Mouse (Mus musculus): ENCODE measurements around the gene Scel.
"Not testable (repeated sequence)": the region's sequence is repeated elsewhere in the genome, so short reads cannot be mapped to it uniquely, and the experiment has no call there.

The Scel gene

GRCm38 (mm10) chr14:103512802-103513472 lies at the start of gene Scel:
Gene Scel (plus strand): TSS chr14:103513342.
- no peak for DNase-seq (ENCODE audit: low spot score)

DNA sequence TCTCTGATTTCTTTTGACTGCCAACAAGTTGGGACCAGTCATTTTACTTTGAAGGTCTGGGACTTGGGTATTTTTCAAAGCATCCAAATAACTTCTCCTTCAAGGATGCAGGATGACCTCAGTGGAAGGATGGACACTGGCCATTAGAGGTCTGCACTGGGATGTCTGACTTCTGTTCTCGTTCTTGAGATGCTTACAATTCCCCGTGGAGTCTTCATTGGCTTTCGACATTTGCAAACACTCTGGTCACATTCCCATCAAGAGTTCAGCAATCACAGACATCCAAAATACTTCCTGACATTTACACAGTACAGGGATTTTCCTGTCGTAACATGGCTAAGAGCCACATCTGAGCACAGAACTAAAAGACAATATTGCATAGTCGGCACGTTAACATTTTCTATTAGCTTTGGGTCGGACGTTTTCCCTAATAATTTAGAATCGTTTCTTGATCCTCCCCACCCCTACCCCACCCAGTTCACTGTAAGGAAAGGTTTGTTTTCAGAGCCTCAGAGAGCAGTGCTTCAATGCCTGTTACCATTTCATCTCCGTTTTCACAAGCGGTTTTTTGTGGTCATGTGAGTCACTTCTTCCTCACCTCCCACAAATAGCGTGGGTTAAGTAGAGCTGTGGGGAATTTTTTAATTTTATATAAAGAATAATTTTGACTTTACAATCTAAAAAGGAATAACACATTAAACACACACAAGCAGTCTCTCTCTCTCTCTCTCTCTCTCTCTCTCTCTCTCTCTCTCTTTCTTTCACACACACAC lies 44.3 kb upstream of the Scel start:
- no peak for DNase-seq (ENCODE audit: low spot score)

GRCm38 (mm10) chr14:103469464-103470015 lies 43.6 kb upstream of the Scel start:
- DNase-seq (ENCODE audit: low spot score): no peak

DNA sequence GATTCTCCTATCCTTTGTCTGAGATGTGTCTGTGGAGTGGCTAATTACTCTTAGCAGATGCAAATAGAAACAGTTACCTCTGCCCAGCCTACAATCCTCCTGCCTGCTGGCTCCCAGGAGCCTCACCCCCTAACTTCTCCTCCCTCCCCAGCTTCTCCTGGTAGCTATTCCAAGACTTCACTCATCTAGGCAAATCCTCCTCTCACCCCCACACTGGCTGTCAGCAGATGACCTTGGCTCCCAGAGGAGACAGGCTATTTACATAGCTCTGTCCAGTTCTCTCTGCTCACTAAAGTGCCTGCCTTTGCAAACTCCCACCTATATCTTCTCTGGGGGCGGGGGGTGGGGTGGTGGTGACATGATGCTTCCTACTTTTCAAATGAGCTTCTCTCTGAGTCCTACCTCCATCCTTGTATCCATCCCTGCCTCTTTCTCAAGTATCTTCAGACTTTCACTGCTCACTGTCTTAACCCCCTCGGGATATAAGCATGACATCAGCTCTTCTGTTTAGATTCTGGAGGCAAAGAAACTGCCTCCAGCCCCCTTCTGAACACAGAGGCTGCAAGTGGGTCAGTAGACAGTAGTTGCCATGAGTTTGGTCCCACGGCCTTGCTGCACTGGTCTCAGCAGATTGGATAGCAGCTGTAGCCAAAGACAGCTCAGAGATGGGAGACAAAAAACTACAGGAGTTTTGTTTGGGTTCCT lies 41.9 kb upstream of the Scel start:
- DNase-seq (ENCODE audit: low spot score): no peak

GRCm38 (mm10) chr14:103471806-103472553 lies 41.2 kb upstream of the Scel start:
- DNase-seq (ENCODE audit: low spot score): no peak

GRCm38 (mm10) chr14:103472554-103472905 lies 40.6 kb upstream of the Scel start:
- no peak for DNase-seq (ENCODE audit: low spot score)

DNA sequence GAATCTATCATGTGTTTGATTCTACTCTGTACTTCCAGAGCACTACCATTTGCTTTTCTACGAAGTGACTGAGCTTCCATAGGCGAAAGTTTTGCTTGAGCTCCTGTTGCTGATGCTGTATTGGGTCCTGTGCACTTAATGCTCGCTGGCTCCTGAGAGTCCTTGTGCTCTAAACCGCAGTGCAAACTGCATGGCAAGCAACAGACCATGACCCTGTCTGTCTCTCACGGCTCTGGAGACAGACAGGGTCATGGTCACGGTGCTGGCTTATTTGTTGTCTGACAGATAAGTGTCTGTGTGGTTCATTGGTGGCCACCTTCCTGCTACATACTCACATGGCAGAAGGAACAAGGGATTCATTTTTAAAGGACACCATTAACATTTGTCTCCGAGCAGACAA lies 37.8 kb upstream of the Scel start:
- no peak for DNase-seq (ENCODE audit: low spot score)

- DNase-seq (ENCODE audit: low spot score): not testable (repeated sequence)
Observed at GRCm38 (mm10) chr14:103476232-103476631, 36.9 kb upstream of the Scel start.

- no peak for DNase-seq (ENCODE audit: low spot score)
Observed at GRCm38 (mm10) chr14:103477281-103477680, 35.9 kb upstream of the Scel start.

DNA sequence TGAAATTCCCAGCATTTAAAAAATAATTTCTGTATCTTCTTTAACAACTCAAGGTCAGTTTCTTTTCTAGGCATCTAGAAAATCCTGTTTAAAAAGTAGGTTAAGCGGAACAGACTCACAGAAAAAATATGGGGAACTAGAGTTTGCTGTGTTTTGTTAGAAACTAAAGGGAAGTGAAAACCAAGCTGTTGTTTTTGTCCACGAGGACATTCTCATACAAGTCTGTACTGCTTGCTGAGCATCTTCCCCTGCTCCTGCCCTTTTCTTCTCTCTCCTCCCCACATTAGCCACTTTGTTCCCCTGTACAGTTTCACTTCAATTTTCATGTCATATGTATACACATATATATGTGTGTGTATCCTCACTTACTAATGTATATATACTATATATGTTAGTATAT lies 35.2 kb upstream of the Scel start:
- DNase-seq (ENCODE audit: low spot score): no peak

DNA sequence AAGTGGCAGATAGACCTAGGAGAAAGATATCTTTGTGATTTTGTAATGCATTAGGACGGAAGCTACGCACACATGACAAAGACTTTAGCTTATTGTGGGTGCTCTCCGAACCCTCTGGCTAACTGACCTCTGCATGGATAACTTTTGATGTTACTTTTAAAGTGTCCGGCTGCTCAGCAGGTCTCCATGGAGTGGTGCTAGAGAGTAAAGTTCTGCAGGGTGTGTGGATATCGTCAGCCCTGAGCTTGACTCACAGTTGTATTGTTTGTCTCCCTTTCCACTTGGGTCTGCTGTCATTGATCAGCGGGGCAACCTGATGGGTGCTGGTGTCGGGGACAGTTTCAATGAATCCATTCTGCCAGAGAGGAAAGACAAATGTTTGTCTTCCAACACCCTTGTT lies 33.7 kb upstream of the Scel start:
- DNase-seq (ENCODE audit: low spot score): no peak

- DNase-seq (ENCODE audit: low spot score): no peak
Observed at GRCm38 (mm10) chr14:103481514-103481913, 31.6 kb upstream of the Scel start.

DNA sequence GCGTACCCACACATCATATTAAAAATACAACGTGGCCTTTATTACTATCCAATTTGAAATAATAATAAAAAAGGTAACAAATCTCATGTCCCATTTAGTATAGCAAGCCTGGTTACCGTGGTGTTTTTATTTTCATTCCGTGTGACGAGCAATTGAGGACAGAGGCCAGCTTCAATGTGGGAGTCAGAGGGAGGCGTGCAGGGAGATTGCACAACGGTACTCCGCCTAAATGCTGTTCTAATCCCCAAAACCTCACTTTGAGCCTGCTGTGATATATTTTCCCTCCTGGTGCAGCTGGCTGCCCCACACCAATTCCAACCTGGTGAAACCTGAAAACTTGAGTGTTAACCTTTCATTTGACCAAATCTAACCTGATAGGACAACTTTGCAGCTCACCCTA lies 27.5 kb upstream of the Scel start:
- DNase-seq (ENCODE audit: low spot score): no peak

DNA sequence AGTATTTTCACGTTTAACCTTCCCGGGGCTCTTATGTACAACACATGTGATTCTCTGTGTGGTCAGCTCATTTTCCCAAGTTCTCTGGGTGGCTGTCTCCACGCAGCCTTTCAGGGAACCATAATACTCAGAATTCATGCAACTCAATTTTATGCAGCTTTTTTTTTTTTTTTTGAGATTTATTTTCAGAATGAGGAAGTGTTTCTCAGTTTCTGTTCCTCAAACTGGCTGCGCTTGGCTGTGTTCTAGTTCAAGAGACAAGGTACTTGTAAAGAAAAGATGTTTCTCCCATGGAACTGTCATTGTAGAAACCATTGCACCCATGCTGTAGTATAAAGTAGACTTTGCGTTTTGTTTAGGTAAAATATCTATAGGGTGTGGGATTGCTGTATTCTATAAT lies 26.2 kb upstream of the Scel start:
- no peak for DNase-seq (ENCODE audit: low spot score)

- DNase-seq (ENCODE audit: low spot score): no peak
Observed at GRCm38 (mm10) chr14:103488659-103489058, 24.5 kb upstream of the Scel start.

- DNase-seq (ENCODE audit: low spot score): no peak
Observed at GRCm38 (mm10) chr14:103498199-103498598, 14.9 kb upstream of the Scel start.

DNA sequence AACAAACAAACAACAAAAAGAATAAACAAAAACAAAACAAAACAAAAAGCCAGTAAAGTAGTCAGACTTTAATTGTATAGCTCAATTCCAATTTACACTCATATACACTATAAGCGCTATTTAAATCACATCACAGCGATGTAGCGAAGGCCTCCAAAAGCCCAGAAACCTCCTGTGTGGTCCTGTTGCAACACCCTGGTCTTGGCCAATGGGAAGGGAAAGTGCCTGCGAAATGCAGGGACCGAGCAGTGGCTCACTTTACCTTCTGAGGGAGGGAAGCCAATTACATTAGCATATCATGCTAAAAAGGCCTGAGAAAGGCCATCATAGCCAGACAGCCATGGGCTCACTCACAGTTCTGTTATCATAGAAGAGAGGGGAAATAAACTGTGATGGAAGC lies 14.5 kb upstream of the Scel start:
- DNase-seq (ENCODE audit: low spot score): no peak

DNA sequence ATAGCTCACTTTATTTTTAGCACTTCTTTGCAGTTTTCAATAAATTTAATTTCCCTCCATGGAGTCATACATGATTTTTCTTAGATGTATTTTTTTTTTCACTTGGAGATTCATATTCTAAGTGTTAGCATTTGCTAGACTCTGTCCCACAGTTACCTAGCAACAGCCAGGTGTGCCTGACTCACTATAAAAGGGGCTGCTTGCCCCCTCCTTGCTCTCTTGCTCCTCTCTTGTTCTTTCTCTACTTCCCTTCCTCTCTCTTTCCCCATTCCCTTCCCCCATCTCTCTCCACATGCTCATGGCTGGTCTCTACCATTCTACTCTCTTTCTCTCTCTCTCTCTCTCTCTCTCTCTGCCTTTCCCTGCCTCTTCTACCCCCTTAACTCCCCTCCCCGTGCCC lies 14.1 kb upstream of the Scel start:
- no peak for DNase-seq (ENCODE audit: low spot score)

GRCm38 (mm10) chr14:103500309-103500708 lies 12.8 kb upstream of the Scel start:
- DNase-seq (ENCODE audit: low spot score): no peak

- DNase-seq (ENCODE audit: low spot score): no peak
Observed at GRCm38 (mm10) chr14:103500941-103501340, 12.2 kb upstream of the Scel start.

DNA sequence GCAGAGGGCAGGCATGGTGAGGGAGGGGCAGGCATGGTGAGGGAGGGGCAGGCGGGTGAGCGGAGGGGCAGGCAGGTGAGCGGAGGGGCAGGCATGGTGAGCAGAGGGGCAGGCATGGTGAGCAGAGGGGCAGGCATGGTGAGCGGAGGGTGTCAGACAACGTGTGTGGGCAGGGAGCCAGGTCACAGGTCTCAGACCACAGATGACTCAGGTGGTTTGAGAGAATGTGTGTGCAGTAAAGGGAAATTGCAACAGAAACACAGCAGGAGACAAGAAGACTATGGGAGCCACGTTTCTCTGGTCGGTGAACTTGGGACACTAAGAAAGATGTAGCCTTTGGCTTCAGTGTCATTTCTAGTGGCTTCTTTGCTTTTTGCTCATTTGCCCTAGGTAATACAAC lies 8.6 kb upstream of the Scel start:
- DNase-seq (ENCODE audit: low spot score): no peak

- DNase-seq (ENCODE audit: low spot score): no peak
Observed at GRCm38 (mm10) chr14:103509544-103509943, 3.6 kb upstream of the Scel start.
